Mouse (Mus musculus) embryo, embryonic 10.5 days (tissue): ENCODE results near the gene Igf2bp2.

Experiments
- DNase-seq: peaks from one replicate; pipeline ENCODE4 v3.0.0-alpha.2; 2015; ENCODE audit warnings: low spot score

Gene Igf2bp2

DNA sequence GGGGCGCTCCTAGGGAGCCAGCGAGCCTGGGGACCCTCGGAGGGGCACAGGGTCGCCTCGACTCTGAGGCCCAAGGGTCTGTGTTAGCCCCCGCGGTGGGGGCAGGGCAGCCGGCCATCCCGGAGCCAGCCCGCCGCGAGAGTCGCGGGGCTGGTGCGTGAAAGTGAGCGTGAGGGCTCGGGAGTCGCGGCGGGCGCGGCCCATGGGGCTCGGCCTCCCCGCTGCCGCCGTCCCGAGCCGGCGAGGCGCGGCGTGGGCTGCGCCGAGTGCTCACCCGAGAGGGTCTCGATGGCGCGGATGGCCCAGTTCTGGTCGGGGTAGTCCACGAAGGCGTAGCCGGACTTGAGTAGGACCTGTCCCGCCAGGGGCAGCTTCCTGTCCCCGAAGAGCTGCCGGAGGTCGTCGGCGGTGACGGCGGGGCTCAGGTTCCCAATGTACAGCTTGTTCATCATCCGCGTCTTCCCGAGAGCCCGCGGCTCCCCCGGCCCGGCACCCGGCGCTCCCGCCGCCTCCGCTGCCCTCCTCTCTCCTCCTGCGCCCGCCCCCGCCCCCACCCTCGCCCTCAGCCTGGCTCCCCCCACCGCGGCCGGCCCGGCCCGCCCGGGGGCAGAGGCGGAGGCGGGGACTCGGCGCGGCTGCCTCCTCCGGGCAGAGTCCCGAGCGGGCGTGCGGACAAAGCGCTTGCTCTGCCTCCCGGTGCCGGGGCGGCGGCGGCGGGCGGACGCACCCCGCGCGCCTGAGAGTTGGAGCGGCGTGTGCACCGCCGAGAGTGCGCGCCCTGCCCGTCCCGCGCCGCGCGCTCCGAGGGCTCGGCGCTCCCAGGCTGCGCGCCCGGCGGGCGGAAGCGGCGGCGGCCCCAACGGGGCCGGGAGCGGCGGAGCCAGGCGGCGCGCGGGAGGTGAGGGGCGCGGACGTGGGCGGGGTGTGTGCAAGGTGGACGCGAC, at the start of gene Igf2bp2:
Gene Igf2bp2 (minus strand): TSS at position 788 of the 944 bp plus-strand sequence.
- DNase-seq: peak; percentile 77

DNA sequence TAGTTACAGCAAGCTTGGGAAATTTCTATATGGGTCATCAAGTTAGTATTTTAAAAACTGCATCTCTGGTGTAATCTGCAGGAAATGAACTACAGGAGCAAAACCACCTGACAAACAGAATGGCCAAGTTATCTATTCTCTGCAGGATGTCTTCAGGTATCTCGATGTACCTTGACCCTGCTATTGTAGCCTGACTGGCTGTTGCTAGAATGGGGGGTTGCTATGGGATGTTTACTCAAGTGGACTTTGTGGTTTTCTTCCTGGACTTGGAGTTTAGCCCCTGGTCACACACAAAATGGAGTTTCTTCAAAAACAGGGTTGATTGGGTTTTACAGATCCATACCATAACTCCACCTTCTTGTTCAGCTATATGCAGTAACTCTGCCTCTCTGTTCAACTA, 40.4 kb upstream of the Igf2bp2 start:
- no peak for DNase-seq

DNA sequence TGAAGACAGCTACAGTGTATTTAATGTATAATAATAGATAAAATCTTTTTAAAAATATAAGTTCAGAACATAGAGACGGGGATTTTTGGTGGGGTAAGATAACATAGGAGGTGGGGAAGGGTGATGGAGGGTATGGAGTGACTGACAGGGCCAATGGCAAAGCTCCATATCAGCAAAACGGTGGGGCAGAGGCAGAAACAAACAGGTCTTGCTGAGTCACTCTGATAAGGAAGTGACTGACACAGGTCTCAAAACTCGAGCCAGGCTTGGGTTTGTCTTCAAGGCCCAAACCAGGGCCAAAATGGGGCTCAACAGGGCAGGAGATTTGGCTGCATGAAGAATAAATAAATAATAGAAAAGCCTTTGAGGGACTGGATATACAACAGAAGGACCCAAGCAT, 38.8 kb upstream of the Igf2bp2 start:
- DNase-seq: no peak

DNA sequence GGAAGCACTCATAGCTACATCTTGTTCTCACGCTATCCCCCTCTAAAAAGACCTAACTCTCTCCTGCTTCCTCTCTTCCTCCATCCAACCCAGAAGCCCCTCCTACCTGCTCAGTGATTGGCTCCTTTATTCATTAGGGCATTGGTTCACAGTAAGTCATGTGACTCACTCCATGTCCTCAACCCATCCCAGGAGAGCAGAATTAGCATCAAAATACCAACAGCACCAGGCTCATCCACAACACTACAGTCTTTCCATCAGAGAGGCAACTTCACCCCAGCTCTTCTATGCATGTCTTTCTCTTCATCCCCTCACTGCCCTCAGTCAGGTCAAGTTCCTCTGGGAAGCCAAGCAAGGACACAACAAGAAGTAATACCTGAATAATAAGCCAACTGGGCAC, 37.4 kb upstream of the Igf2bp2 start:
- DNase-seq: no peak

DNA sequence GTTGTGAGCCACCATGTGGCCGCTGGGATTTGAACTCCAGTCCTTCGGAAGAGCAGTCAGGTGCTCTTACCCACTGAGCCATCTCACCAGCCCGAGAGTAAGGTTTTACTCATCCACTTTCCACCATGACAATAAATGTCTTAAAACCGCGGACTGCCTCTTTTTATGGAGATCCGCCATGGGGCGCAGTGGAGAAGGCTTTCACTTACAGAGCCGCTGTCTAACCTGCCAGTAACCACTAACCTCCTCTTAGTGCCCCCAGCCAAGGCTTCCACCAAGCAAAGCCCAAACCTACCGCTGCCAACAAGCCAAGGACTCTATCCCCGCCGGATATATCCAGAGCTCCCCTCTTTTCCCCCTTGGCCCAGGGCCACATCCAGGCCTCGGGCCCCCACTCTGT, 24.3 kb upstream of the Igf2bp2 start:
- DNase-seq: no peak

DNA sequence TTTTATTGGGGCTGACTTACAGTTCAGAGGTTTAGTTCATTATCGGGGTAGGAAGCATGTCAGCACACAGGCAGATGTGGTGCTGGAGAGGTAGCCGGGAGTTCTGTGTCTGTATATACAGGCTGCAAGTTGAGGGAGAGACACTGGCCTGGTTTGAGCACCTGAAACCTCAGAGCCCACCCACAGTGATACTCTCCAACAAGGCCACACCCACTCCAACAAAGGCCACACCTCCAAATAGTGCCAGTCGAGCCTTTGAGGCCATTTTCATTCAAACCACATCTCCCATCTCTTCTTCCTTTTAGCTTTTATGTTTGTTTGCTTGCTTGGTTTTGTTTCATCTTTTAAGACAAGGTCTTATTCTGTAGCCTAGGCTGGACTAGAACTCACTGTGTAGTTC, 22.3 kb upstream of the Igf2bp2 start:
- no peak for DNase-seq

DNA sequence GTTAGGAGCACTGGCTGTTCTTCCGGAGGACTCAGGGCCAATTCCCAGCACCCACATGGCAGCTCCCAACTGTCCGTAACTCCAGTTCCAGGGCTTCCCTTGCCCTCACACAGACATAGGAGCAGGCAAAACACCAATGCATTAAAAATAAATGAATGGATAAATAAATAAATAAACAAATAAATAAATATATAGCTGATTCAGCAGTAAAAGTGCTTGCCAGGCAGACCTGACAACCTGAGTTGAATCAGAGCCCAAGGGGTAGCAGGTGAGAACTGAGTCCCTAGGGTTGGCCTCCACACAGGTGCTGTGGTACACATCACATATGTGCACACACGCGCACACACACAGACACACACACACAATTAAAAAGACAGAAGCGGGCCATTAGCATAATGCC, 21.0 kb upstream of the Igf2bp2 start:
- DNase-seq: no peak

DNA sequence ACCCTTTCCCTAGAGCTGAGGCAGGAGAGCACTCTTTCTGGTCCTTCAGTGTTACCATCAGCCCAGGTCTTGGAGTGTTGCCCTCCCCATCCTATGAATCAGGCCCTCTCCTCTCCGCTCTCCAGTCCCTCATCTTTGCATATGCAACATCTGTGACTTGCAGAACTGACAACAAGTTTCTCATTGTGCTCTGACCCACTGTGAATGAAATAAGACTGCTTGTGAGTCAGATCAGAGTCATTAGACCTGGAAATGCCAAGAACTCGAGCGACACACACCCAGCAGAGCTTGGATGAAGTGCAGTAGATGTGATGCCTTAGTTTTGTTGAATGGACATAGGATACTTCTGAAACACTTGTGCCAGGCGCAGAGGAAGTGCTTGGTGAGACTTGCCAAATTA, 19.2 kb upstream of the Igf2bp2 start:
- no peak for DNase-seq

DNA sequence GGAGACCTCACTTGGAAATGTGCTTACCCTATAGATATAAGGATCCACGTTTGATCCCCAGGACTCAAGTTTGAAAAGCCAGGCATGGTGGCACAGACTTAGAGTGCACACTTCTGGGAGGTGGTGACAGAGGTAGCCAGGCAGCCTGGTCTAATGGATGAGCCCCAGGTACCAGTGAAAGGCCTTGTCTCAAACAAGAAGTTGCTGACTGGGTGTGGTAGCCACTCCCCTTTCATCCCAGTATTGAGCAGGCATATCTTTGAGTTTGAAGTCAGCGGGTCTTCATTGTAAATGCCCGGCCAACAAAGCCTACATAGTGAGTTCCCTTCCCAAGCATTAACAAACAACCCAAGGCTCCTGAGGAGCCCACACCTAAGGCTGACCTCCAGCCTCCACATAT, 15.7 kb upstream of the Igf2bp2 start:
- no peak for DNase-seq

DNA sequence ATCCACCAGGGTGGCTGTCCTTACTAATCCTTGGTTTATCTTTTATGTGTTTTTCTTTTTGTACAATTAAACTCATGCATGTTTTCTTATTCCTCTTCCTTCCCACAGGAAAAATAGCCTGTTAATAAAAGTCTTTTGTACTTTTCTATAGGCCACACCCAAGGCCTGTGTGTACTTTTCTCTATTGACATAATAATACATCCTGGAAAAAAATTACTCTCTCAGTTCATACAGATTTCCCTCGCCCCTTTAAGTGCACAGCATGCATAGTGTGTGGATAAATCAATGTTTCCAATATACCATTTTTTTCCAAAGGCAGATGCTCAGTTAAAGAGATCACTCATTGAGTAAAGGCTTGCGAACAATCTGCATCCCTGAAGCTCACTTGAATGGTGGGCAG, 14.9 kb upstream of the Igf2bp2 start:
- DNase-seq: no peak

DNA sequence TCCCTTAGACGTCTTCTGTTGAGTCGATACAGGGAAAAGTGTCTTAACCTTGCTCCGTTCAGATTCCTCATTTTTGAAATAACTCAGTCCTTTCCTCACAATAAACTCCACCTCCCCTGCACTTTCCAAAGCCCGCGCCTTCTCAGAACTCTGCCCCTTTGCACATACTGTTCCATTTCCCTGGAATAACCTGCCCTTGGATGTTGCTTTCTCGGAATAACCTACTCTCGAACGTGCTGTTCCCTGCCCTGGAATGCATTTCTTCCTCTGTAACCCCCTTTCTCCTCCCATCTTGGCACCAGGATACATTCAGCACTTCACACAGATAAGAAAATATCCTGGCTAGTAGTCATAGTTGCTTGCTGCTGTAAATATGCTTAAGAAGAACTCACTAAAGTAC, 5.6 kb upstream of the Igf2bp2 start:
- no peak for DNase-seq

DNA sequence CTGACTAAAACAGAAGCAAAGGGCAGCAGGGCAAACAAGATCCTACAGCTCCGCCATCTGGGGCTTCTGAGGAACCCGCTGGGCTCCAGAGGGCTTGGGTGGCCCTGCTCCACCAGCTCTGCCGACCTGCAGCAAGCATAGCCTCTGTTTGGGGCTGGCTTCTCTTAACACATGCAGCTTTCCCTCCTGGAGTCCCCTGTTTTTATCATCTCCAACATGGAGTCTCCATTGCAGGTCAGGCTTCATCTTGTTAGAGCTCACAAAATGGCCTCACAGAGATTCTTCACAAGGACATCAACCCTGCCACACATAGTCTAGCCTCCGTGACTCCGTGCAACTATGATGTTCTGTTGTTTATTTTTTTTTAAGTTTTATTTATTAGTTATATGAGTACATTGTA, 2.5 kb upstream of the Igf2bp2 start:
- no peak for DNase-seq

DNA sequence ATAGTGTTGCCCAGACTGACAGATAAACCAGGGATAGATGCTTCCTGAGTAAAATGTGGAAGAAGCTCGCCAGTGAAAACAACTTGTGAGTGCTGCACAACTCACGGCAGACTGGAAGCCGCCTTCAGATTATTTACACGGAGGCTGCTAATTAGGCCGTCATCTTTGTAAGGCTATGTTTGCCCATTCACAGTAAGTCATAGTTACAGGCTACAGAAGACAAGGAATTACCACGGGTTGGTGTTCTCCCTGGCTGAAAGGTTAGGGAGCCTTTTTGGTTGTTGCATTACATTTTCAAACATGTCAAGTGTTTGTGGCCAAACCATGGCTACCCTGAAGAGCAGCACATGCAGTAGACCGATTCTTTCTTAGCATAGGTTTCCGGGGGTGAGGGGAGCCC, 1.3 kb upstream of the Igf2bp2 start:
- DNase-seq: no peak

DNA sequence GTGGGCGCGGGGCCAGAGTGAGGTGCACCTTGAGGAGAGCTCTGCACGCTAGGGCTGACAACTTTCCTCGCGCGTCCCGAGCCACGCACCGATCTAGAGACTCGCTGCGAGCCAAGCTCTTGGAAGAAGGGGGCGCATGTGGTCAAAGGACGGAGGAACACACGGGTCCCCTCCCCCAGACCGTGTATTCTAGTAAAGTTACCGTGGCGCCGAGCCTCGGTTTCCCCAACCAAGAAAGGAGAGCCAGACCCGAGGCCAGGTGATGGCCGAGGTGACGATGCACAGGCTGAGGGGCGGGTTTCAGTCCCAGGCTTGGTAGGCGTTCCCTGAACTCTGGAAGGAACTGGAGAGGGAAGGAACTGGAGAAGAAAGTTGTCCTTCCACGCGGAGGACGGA, 355 bp upstream of the Igf2bp2 start:
- DNase-seq: peak; percentile 81

DNA sequence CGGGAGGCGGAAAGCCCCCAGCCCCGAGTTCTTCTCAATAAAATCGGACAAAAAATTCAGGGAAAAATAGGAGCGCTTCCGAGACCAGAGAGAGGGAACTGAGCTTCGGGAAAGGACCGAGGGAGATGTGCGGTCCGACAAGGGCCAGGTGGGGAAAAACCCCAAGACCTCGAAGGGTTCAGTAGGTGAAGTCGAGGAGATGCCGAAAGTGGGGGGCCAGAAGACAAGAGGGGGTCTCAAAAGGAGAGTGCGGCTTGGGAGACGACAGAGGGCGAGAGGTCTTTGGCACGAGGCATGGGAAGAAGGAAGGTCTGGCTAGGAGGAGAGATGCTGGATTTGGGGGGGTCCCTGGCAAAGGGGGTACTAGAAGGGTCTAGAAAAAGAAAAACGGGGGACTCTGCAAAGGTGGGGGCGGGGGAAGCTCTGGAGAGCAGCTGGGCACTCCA, 1.0 kb downstream of the Igf2bp2 start:
- peak; percentile 59 for DNase-seq

DNA sequence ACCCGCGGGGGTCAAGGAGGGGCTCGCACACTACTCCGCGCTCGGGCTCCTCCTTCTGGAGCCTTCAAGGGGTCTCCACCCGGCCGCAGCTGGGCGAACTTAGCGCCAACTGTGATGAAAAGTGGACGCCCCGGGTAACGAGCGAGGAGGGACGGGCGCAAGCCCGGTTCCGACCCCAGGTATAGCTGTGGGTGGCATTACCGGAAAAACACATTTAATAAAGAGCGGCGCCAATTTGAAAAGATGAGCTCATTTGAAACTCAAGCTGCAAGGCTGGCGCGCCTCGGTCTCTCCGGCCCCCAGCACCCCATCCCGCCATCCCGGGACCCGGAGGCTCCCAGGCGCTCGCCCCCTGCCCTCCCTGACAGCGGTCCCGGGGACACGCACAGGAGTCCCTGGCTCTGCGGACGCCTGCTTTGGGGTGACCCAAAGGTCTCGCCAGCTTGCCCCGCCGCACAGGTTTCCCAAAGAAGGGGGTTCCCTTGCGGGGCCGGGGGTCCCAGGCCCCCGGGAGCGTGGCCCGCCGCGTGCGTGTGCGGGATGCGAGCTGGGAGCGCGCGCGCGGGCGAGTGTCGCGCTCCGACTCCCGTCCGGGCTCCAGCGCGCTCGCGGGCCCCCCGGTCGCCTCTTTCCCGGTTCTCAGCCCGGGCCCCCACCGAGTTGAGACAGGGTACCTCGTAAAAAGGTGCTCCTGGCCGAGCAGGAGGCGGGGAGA, 1.6 kb downstream of the Igf2bp2 start:
- peak; percentile 85 for DNase-seq

DNA sequence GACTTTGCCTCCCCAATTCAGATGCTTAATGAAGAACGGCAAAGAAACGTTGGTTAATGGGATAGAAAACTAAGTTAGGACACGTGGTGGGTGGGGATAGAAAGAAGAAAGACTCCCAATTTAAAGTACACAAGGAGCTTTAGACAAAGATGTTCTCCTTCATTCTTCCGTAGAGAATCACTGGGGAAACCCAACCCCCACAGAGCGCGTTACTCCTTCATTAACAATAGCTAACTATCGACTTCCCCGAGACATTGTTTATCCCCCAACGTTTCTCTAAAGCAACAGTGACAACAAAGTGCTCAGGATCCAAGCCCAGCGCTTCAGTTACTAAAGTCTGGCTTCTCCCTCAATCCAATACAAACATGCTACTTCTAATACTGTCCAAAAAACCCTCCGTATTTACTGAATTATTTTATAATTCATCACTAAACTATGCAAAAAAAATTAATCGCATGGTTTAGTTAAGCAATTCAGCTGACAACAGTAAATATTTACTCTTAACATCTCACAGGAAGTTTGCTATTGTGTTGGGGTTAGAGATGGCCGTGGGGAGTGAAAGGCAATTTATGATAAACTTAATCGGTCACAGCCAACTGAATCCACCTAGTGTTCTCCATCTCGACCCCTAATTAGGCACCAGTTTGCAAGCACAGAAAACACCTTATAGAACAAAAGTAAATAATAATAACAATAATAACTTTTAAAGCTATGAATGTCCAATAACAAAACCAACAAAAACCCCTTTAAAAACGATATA, 2.5 kb downstream of the Igf2bp2 start:
- DNase-seq: peak; percentile 66

DNA sequence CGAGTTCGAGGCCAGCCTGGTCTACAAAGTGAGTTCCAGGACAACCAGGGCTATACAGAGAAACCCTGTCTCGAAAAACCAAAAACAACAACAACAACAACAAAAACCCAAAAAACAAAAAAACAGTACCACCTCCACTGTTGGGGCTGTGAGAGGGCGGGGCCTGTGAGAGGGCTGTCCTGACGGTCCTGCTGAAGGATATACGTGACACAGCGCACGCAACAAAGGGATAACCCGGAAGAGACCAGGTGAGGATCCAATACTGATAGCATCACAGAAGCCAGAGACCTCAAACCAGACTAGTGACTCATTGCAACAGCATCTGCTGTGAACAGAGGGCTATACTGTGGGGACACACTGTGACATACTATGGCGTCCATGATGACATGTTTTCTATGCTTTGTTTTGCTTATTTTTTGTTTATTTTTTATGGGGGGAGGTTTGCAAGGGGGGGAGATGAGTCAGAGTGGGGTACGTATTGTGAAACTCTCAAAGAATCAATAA, 10.1 kb downstream of the Igf2bp2 start:
- no peak for DNase-seq

DNA sequence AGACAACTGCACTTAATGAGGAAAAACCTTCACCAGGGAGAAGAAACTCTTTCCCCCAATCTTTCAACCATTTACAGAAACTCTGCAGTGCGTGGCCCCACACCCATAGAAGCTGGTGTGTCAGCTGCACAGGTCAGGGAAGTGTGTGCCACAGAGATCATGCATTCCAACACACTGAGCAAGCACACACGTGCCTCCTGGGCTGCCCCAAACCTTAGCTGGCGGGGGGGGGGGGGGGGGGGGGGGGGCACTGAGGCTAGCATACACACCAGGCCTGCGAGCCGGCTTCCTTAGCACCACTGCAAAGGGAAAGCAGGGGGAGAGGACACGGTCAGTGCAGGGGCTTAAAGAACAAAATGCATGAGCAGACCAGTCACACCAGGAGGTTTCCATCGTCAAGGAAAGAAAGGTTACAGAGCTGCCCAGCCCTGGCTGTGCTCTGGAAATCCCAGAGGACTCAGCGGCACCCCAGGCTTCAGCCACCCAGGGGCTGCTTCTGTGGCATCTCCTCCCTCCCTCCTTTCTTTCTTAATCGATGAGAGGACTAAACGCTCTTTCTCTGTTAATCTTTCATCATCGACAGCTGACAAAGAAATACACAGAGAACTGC, 11.3 kb downstream of the Igf2bp2 start:
- no peak for DNase-seq

DNA sequence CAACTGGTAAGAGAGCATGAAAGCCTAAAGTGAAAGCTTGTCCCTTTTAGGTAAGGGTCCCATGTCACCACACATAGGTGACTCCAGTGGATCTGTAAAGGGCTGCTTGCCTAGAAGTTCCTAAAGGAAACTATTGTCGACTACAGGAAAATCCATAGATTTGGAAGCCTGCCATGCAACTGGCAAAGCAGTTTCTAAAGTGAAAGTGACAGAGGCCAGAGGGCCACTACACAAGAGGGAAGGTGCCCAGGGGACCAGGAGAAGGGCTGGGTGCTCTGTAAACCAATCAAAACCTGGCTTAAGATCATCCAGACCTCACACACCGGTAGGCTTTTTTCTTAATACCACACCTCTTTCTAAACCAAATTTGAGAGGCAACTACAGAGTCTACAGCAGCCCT, 12.7 kb downstream of the Igf2bp2 start:
- DNase-seq: no peak

DNA sequence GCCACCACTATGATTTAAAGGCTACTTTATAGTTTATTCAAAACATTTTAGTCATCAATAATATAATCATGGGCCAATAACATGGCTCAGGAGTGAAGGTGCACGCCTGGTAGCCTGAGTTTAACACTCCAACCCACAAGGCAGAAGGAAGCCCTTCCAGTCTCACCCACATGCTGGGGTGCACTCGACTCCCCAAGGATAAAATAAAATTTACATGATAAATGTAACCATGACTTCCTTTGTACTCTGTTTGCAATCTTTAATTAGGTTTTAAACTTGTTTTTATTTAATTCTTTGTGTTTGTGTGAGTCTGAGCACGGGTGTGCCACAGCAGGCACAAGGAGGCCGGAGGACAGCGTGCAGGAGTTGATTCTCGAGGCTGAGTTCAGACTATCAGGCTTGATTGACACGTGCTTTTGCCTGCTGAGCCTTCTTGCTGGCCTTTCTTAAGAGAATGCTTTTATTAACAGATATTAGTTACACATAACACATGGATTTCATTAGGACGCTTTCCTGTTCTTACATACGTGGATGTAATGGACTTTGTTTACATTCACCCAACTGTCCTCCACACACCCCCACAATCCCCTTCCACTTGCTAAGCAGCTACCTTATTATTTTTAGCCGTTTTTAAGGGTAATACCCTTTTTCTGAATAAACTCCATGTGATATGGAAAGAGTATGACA, 13.3 kb downstream of the Igf2bp2 start:
- no peak for DNase-seq
